Mouse (Mus musculus): ENCODE data around the gene Socs7. TPM values are rescaled to one million over a fixed set of nuclear protein-coding genes. Genes with fewer than 3 reads are reported as not detected.
A peak's percentile ranks its signal among the peaks of the same experiment; 100 is the strongest.

The Socs7 gene
- polyA plus RNA-seq, 1 experiment from 2014 or later: 7.3 TPM

DNA sequence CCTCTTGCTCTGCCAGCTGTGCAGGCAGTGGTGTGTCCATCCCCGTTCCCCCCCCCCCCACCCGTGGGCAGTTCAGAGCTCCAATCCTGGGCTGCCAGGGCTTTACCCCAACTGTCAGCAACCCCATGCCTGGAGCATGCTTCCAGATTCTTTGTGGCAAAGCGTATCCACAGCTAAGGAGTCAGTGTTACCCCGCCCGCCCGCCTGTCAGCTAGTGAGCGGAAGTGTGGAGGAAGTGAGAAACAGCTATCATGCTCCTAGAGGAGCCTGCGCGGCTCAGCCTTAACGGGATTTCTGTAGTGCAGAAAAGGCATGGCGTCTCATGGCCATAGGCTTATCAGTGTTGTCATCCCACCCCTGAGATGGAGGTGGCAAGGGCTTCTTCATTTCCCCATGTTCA is 31.8 kb downstream of the Socs7 start:
- no peak overlapping the region for H3K27ac ChIP-seq (ENCODE audit: low read depth, low read length)
- no peak overlapping the region for H3K4me2 ChIP-seq (ENCODE audit: low read length)
- no peaks in the 10 kb centered on the region for H3K27me3 ChIP-seq (replicated peaks; ENCODE audit: control insufficient read depth, insufficient read depth, low read length)
- peaks cover 35% of the 10 kb centered on the region for H3K36me3 ChIP-seq (ENCODE audit: control insufficient read depth, insufficient read depth, low read length)
- no peak for ATAC-seq
- no peaks in the 10 kb centered on the region; the same call in 1 of the 2 replicates for H3K4me1 ChIP-seq (ENCODE audit: control insufficient read depth, insufficient read depth, low read depth, low read length)
- H3K4me3 ChIP-seq (ENCODE audit: low read length): no peak overlapping the region
- no peak overlapping the region for H3K9ac ChIP-seq (ENCODE audit: low read depth, low read length)
- H3K9me3 ChIP-seq (ENCODE audit: control insufficient read depth, low read length): no peaks in the 10 kb centered on the region
- WGBS: 84% methylated on average over 10 of the region's 11 CpGs

DNA sequence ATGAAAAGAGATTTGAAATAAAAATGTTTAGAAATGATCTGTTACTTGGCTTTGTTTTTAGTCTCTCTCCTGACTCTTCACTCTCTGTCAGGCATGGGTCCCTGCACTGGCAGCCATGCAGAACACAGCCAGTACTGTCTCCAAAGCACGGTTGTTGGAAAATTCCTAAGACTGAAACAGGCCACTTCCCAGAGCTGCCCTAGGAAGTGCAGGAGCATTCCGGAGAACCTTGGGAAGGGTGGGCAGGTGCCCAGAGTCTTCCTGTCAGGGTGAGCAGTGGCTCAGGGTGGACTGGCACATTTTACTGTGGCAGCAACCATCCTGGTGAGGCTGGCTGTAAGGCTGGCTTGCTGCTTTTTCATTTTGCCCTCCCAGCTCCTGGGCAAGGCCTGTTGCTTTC is 36.2 kb downstream of the Socs7 start:
- Histone ChIP-seq H3K9me3 (ENCODE audit: control insufficient read depth, low read length) (no peaks in the 10 kb centered on the region), H3K4me2 (ENCODE audit: low read length) (no peak overlapping the region), H3K4me3 (ENCODE audit: low read length) (no peak overlapping the region), H3K36me3 (ENCODE audit: control insufficient read depth, insufficient read depth, low read length) (peaks cover 18% of the 10 kb centered on the region), H3K27ac (ENCODE audit: low read depth, low read length) (no peak overlapping the region), H3K27me3 (replicated peaks; ENCODE audit: control insufficient read depth, insufficient read depth, low read length) (no peaks in the 10 kb centered on the region), H3K4me1 (ENCODE audit: control insufficient read depth, insufficient read depth, low read depth, low read length) (peaks cover 10% of the 10 kb centered on the region), H3K9ac (ENCODE audit: low read depth, low read length) (no peak overlapping the region)
- 74% methylated on average over 2 of the region's 2 CpGs for WGBS
- ATAC-seq: no peak

DNA sequence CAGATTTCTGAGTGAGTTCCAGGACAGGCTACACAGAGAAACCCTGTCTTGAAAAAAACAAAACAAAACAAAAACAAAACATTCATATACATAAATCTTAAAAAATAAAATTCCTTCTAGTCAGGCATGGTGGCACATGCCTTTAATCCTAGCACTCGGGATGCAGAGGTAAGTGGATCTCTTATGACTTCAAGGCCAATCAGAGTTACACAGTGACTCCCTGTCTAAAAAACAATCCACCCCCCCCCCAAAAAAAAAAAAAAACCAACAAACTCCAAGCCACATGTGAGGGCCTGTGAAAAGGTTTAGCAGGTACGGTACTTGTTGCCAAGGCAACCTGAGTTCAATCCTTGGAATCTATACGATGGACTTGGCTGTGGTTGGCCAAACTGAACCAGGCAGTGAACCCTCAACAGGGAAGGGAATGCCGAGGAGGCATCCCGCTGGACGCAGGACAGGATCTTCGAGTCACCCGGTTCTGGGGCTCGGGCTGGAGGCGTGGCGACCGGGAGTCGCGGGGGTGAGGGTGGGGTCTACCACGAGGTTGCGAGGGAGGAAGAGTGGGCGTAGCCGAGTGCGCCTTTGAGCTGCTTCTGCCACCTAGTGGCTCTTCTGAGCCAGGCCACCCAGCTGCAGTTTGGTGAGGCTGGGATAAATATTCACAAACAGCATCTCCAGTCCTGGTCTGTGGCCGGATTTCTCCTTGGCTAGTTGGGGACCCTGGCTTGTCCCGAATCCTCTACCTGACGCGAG is 37.8 kb downstream of the Socs7 start:
- Histone ChIP-seq H3K27ac (ENCODE audit: low read depth, low read length) (peak overlapping the region; percentile 71), H3K36me3 (ENCODE audit: control insufficient read depth, insufficient read depth, low read length) (peaks cover 6% of the 10 kb centered on the region), H3K4me1 (ENCODE audit: control insufficient read depth, insufficient read depth, low read depth, low read length) (peaks cover 13% of the 10 kb centered on the region), H3K9me3 (ENCODE audit: control insufficient read depth, low read length) (no peaks in the 10 kb centered on the region), H3K4me2 (ENCODE audit: low read length) (peak overlapping the region; percentile 94), H3K4me3 (ENCODE audit: low read length) (peak overlapping the region; percentile 45), H3K27me3 (replicated peaks; ENCODE audit: control insufficient read depth, insufficient read depth, low read length) (no peaks in the 10 kb centered on the region), H3K9ac (ENCODE audit: low read depth, low read length) (peak overlapping the region; percentile 36; the same call in 1 of the 2 replicates)
- 3% methylated on average over 23 of the region's 23 CpGs for WGBS
- ATAC-seq: peak; percentile 77

DNA sequence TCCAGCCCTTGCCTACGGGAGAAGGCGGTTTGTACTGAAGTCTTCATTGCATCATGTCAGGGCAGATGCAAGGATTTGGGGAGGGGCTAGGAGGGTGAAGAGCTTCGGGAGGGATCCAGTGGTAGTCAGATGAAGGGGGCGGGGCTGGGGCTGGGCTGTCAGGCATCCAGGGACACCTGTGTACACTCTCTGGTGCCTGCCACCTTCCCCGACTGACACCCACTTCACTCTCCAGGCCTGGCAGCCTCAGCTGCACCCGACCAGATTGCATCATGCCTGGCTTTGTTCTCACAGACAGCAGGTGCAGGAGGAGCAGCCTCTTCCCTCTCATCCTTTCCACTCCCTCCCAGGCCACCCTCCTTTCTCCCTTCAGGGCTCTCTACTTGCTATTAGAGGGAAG is 38.7 kb downstream of the Socs7 start:
- Histone ChIP-seq H3K4me1 (ENCODE audit: control insufficient read depth, insufficient read depth, low read depth, low read length) (peaks cover 23% of the 10 kb centered on the region), H3K27ac (ENCODE audit: low read depth, low read length) (peak overlapping the region; percentile 71), H3K27me3 (replicated peaks; ENCODE audit: control insufficient read depth, insufficient read depth, low read length) (no peaks in the 10 kb centered on the region), H3K4me2 (ENCODE audit: low read length) (peak overlapping the region; percentile 94), H3K9me3 (ENCODE audit: control insufficient read depth, low read length) (no peaks in the 10 kb centered on the region), H3K4me3 (ENCODE audit: low read length) (no peak overlapping the region), H3K9ac (ENCODE audit: low read depth, low read length) (peak overlapping the region; percentile 35), H3K36me3 (ENCODE audit: control insufficient read depth, insufficient read depth, low read length) (peaks cover 4% of the 10 kb centered on the region; the same call in 1 of the 2 replicates)
- 12% methylated on average over 6 of the region's 6 CpGs for WGBS
- peak; percentile 7; the same call in 1 of the 2 replicates for ATAC-seq

DNA sequence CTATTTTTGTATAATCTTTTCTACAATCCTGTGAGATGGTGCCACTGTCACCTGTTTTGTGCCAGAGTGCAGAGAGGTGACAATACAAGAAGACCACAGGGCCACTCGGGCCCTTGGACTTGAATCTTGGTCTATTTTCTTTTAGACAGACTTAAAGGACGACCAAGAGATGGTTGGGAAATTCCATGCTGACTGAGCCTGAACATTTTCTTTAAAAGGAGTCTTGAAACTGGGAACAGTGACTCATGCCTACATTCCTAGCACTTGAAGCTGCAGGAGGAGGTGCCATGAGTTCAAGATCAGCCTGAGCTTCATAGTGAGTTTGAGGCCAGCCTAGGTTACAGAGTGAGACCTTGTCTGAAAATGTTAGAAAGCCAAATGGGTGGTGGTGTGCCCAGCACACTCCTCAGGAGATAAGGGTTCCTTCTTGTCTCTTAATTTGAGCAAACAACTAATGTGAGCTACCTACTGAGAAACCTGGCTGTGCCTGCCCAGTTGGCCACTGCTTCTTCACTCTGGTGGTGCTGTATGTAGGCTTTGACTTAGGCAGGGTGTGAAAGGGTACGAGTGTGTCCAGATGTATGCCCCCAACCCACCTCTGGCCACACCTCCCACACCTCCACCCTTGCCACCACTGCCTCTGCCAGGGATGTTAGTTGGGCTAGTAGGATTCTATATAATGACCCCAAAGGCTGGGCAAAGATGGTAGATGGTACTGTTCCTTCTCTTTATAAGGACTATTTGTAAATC is 39.5 kb downstream of the Socs7 start:
- H3K36me3 ChIP-seq (ENCODE audit: control insufficient read depth, insufficient read depth, low read length): no peaks in the 10 kb centered on the region

DNA sequence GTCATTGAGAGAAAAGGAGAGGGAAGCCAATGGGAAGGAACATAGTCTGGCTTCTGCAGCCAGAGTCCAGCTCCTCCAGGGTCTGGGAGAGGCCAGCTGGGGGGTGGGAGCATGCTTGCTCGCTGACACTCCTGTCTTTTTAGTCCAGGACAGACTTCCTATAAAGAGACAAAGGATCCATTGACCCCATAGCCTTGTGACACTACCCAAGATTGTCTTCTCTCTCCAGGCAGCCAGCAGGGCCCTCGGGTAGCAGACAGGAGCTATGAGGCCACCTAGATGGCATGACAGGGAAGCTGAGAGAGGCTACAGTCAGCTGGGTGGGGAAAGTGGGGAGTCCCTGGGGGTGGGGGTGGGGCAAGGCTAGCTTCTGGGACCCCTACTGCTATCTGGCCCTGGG is 40.4 kb downstream of the Socs7 start:
- Histone ChIP-seq H3K4me1 (ENCODE audit: control insufficient read depth, insufficient read depth, low read depth, low read length) (peaks cover 37% of the 10 kb centered on the region), H3K36me3 (ENCODE audit: control insufficient read depth, insufficient read depth, low read length) (no peaks in the 10 kb centered on the region)
- WGBS: 26% methylated on average over 2 of the region's 2 CpGs

More for the DNA sequence above, 39.5 kb downstream of the Socs7 start:
- Histone ChIP-seq H3K27ac (ENCODE audit: low read depth, low read length) (no peak overlapping the region), H3K4me3 (ENCODE audit: low read length) (no peak overlapping the region), H3K4me2 (ENCODE audit: low read length) (no peak overlapping the region), H3K27me3 (replicated peaks; ENCODE audit: control insufficient read depth, insufficient read depth, low read length) (no peaks in the 10 kb centered on the region), H3K9ac (ENCODE audit: low read depth, low read length) (no peak overlapping the region), H3K4me1 (ENCODE audit: control insufficient read depth, insufficient read depth, low read depth, low read length) (peaks cover 31% of the 10 kb centered on the region), H3K9me3 (ENCODE audit: control insufficient read depth, low read length) (no peaks in the 10 kb centered on the region)
- WGBS: 81% methylated on average over 3 of the region's 3 CpGs
- no peak for ATAC-seq

DNA sequence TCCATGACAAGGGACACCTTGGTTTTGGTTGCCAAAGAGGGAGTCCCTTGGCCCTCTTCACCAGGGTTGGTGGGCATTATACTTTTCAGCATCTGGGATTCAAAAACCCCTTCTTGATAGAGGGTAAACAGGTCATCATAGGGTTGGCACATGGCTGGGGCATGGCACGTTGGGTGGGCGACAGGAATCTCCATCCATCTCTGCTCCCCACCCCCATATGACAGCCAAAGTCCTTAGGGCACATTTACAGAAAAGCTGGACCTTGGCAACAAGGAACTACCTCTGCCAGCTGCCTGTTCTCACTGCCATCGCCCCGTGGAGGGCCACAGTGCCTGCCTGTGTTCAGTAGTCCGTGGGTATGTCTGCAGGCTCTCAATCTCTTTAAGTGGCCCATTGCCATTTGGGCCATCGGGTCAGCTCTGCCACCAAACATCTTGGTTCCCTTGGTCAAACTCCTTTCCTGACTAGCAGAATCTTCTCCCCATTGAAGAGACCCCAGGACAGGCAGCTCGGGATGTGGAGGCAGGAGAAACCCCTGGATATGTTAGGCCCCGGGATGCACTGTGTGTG is 41.3 kb downstream of the Socs7 start:
- H3K9ac ChIP-seq (ENCODE audit: low read depth, low read length): peak overlapping the region; percentile 82; the same call in 1 of the 2 replicates
- no peak for ATAC-seq
- no peaks in the 10 kb centered on the region for H3K36me3 ChIP-seq (ENCODE audit: control insufficient read depth, insufficient read depth, low read length)
- WGBS: 39% methylated on average over 8 of the region's 8 CpGs
- H3K9me3 ChIP-seq (ENCODE audit: control insufficient read depth, low read length): no peaks in the 10 kb centered on the region
- H3K27me3 ChIP-seq (replicated peaks; ENCODE audit: control insufficient read depth, insufficient read depth, low read length): no peaks in the 10 kb centered on the region
- peak overlapping the region; percentile 69 for H3K4me3 ChIP-seq (ENCODE audit: low read length)
- peaks cover 41% of the 10 kb centered on the region for H3K4me1 ChIP-seq (ENCODE audit: control insufficient read depth, insufficient read depth, low read depth, low read length)
- H3K27ac ChIP-seq (ENCODE audit: low read depth, low read length): no peak overlapping the region
- peak overlapping the region; percentile 93 for H3K4me2 ChIP-seq (ENCODE audit: low read length)

More for the DNA sequence above, 40.4 kb downstream of the Socs7 start:
- Histone ChIP-seq H3K9me3 (ENCODE audit: control insufficient read depth, low read length) (no peaks in the 10 kb centered on the region), H3K27ac (ENCODE audit: low read depth, low read length) (no peak overlapping the region), H3K4me3 (ENCODE audit: low read length) (no peak overlapping the region), H3K9ac (ENCODE audit: low read depth, low read length) (no peak overlapping the region), H3K27me3 (replicated peaks; ENCODE audit: control insufficient read depth, insufficient read depth, low read length) (no peaks in the 10 kb centered on the region), H3K4me2 (ENCODE audit: low read length) (no peak overlapping the region)
- ATAC-seq: no peak

DNA sequence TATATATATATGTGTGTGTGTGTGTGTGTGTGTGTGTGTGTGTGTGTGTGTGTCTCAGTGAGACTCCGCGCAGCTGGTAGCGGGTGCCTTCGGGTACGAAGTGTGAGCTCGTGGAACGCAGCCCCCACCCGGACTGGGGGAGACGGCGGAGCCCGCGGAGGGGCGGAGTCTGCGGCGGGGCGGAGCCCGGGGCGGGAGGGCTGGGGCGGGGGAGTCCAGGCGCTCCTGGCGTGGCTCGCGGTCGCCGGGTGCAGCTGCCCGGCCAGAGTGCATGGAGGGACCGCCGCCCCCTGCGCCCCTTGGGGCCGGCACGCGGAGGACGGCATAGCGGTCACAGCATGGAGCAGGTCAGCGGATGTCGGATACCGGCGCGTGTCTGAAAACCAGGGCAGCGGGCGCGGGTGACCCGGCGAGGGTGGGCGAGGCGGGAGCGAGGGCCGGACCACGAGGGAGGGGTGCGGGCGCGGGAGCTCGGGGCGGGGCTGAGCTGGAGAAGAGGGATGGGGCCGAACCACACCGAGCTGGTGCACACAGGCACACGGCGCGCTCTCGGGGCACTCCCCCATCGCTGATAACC is 41.9 kb downstream of the Socs7 start:
- Histone ChIP-seq H3K27ac (ENCODE audit: low read depth, low read length) (peak overlapping the region; percentile 81), H3K9ac (ENCODE audit: low read depth, low read length) (peak overlapping the region; percentile 82), H3K9me3 (ENCODE audit: control insufficient read depth, low read length) (no peaks in the 10 kb centered on the region), H3K4me2 (ENCODE audit: low read length) (peak overlapping the region; percentile 93), H3K36me3 (ENCODE audit: control insufficient read depth, insufficient read depth, low read length) (no peaks in the 10 kb centered on the region), H3K4me1 (ENCODE audit: control insufficient read depth, insufficient read depth, low read depth, low read length) (peaks cover 41% of the 10 kb centered on the region), H3K4me3 (ENCODE audit: low read length) (peak overlapping the region; percentile 69), H3K27me3 (replicated peaks; ENCODE audit: control insufficient read depth, insufficient read depth, low read length) (no peaks in the 10 kb centered on the region)
- under 1% methylated on average over 33 of the region's 61 CpGs for WGBS
- peak; percentile 40 for ATAC-seq

Measured in hindbrain, embryonic 16.5 days (tissue).